Mouse (Mus musculus): ENCODE measurements around the gene Fchsd2.

Fchsd2 gene

DNA sequence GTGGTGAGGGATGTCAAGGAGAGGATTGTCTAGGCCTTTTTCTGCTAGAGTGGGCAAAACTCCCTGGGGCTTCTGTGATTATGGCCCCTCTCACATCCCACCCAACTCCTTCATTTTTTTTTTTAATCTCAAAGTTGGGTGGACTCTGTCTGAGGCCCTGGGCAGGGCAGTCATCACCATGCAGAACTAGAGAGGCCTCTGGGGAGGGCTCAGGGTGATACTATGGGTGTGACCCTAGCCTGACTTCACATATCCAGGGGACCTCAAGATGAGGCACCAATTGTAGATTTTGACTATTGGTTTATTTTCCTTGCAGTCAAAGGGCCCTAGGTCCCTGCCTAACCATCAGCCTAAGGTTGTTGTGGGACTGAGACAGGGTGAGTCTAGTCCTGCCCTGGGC, 223.0 kb downstream of the Fchsd2 start:
- no peak for DNase-seq (ENCODE audit: low spot score in 2 of 2)

- DNase-seq (ENCODE audit: low spot score in 2 of 2), result no peak
Measured at GRCm38 (mm10) chr7:101316591-101317001, 223.9 kb downstream of the Fchsd2 start.

DNA sequence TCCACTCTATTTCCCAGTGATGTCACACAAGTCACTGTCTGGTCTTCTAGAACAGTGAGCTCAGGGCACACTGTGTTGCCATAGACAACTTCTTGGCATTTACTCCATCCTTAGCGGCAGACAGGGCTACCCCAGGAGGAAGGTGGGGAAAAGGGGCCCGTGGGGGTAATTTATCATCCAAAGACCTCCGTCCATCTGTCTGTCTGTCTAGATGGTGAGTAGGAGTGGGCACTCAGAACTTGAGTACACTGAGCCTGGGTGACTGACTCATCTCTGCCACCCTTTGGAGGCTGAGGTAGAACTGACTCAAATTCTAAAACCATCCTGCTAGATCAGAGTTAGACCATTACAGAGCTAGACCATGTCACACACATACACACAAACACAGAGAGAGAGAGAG, 224.4 kb downstream of the Fchsd2 start, which contains the start of gene Stard10:
TSS of gene Stard10 (plus strand) at position 73 of the 400 bp plus-strand sequence.
- DNase-seq (ENCODE audit: low spot score in 2 of 2), result no peak

DNA sequence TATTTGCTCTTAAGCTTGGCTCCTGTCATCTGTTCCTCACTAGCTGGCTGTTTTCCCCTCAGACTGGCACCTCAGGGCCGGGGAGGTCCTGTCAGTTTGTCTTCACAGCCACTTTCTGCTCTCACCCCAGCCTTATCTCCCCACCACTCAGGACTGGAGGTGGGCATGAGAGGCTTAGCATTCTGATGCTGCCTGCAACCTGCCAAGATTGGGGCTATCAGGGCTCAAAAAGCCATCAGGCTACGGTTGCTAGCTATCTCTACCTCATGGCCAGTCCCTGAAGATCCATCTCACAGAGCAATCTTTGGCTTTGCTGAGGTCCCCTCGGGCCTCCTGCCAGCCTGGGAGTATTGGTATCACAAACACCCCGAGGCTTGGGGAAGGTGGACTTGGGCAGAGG, 226.2 kb downstream of the Fchsd2 start:
- no peak for DNase-seq (ENCODE audit: low spot score in 2 of 2)

DNA sequence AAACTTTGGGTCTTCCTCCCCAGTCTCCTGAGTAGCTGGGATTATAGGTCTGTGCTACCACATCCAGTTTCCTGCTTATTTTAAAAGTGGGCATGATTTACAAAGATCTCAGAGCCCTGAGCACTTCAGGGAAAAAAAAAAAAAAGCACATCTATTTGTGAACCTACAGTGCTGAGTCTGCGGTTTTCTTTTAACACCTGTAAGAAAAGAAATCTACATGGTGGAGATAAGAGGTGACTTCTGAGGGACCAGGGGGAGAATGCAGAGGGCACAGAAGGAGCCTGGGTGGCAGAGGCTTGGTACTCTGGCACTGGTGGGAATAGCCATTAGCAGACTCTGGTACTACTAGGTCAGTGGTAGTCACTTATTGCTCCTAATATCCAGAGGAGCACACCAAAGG, 227.1 kb downstream of the Fchsd2 start:
- no peak for DNase-seq (ENCODE audit: low spot score in 2 of 2)

DNA sequence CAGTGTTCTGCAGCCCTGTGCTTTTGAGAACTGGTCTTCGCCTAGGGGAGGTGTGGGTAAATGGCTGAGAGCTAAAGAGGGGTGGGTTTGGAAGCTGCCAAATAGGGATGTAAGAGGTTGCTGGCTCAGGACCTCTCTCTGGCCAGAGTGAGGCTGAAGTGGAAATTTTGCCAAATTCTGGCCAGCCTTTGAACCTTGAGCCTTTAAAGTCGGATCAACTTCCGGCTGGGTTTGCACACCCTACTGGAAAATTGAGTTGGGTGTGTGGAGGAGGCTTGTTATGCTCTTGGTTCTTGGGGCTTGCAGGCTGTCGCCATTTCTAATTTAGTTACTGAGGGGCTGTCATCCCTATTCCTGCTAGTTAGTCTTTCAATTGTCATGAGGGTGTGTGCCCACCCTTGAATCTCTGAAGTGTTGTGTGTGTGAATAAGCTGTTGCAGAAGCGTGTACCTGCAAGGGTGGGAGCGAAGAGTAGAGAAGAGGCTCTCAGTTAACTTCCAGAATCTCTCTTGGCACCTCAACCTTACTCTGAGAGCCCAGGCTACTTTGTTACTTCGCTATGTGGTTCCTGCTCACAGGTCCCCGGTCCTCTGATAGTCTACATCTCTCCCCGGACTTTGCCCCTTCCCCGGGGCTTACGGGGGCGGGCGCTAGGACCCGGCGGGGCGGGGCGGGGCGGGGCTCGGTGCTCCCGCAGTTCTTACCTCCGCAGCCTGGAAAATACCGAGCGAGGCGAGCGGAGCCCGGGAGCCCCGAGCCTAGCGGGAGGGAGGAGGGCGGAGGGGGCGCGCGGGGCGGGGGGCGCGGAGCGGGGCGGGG, 227.9 kb downstream of the Fchsd2 start:
- no peak for DNase-seq (ENCODE audit: low spot score in 2 of 2)

- no peak for DNase-seq (ENCODE audit: low spot score in 2 of 2)
Measured at GRCm38 (mm10) chr7:101321218-101321827, 228.7 kb downstream of the Fchsd2 start.

DNA sequence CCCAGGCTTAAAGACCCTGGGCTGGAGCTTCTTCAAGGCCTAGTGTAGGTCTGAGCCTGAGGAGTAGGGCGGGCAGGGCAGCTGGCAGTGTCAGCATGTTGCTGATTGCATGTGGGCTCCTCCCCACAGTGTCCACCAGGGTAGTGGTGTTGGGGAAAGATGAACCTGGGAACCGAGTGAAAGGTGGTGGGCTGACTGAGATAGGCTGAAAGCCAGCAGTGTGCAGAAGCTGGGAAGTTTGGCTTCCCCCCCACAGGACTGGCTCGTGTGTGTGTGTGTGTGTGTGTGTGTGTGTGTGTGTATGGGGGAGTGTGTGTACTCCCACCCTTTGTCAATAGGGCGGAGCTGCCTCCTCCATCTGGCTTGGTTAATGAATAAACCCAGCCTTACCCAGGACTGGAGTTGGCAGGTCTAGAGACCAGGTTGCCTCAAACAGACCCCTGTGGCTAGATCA, 230.5 kb downstream of the Fchsd2 start:
- DNase-seq (ENCODE audit: low spot score in 2 of 2), result no peak

- no peak for DNase-seq (ENCODE audit: low spot score in 2 of 2)
Measured at GRCm38 (mm10) chr7:101324142-101324962, 231.7 kb downstream of the Fchsd2 start.

GRCm38 (mm10) chr7:101326006-101326405, 233.3 kb downstream of the Fchsd2 start:
- DNase-seq (ENCODE audit: low spot score in 2 of 2), result no peak

GRCm38 (mm10) chr7:101327263-101327662, 234.6 kb downstream of the Fchsd2 start:
- no peak for DNase-seq (ENCODE audit: low spot score in 2 of 2)

- DNase-seq (ENCODE audit: low spot score in 2 of 2), result no peak
Measured at GRCm38 (mm10) chr7:101327786-101328185, 235.1 kb downstream of the Fchsd2 start.

- DNase-seq (ENCODE audit: low spot score in 2 of 2), result no peak
Measured at GRCm38 (mm10) chr7:101328621-101329158, 236.0 kb downstream of the Fchsd2 start.

GRCm38 (mm10) chr7:101329606-101330005, 236.9 kb downstream of the Fchsd2 start:
- DNase-seq (ENCODE audit: low spot score in 2 of 2), result no peak

DNA sequence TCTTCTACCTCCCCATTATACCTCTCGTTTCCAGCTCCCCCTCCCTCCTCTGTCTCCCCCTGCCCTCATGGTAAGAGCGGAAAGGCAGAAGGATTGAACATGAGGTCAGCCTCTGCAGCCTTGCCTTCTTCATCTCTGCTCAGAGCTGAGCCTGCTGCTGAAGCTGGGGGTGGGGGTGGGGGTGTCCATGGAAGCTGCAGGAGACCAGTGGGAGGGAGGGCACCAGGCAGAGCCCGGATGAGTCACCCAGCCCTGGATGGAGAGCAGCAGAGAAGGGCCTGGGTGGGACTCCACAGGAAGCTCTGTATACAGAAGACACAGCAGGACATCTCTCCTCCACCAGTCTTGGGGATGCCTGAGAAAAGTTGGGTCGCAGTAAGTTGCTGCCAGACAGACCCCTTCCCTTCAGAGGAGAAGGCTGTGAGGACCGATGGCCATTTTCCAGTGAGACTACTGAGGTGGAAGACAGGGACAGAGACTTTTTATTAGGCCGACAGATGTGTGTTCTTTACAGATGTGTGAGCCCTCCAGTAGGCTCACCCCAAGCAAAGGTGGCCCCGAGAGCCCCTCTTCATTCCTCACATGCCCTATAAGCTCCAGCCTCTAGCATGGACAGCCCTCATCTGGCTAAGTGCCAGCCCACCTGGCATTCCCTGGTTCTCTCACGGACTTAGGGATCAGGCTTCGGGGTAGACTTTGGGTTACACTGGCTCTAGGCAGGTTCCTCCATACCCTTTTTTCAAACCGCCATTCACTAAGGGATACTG, 237.6 kb downstream of the Fchsd2 start:
- no peak for DNase-seq (ENCODE audit: low spot score in 2 of 2)

GRCm38 (mm10) chr7:101330841-101331173, 238.1 kb downstream of the Fchsd2 start:
- DNase-seq (ENCODE audit: low spot score in 2 of 2), result no peak

- DNase-seq (ENCODE audit: low spot score in 2 of 2), result no peak
Measured at GRCm38 (mm10) chr7:101332045-101332831, 239.6 kb downstream of the Fchsd2 start.

All from heart, adult 9 months (tissue).